Mouse (Mus musculus): ENCODE results near the gene Slc39a2.

GRCm38 (mm10) chr14:51939005-51939404 is 46.3 kb downstream of the Slc39a2 start:
- TF ChIP-seq MYOD1 (IDR thresholded peaks at IDR 0.05; ENCODE audit: control insufficient read depth in 1 of 3, insufficient read length in 2 of 3, low read depth in 2 of 3) (no peak), POLR2A (IDR thresholded peaks at IDR 0.05; ENCODE audit: insufficient read length, low read depth) (no peak), MYOG (IDR thresholded peaks at IDR 0.05; ENCODE audit: control insufficient read depth in 1 of 3, insufficient read depth in 1 of 3, insufficient read length in 2 of 3, low read depth in 2 of 3) (no peak)
